Mouse (Mus musculus): ENCODE data around the gene Gm10428.

The Gm10428 gene

DNA sequence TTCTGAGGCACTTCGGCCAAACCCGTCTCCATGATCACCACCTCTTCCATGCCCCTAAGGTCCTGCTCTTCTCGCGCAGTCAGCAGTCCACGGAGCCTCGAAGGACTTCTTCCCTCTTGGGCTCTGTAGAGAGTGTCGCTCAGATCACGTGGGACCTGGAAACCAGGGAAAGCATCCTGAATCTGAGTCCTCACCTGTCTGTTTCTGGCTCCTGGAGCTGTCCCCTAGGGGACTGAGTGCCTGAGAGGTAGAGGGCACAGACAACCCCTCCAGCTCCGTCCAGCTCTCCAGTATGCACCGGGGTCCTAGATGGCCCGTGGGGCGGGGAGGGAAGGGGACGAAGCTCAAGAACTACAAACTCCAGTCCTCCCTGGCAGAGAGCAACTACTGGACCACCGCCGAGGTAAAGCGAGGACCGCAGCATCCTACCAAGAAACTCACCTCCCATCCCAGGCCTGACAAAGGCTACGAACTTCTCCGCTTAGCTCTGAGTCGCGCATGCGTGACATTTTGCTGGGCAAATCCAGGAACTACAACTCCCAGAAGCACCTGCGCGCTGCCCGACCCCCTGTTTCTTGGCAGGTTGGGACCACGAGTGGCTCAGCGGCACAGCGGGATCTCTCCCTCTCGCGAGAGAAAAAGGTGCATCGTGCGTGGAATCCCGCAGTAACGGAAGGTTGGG lies 36.2 kb downstream of the Gm10428 start, which contains the start of gene Zfp286:
Zfp286 (minus strand) TSS at position 528 of the 682 bp plus-strand sequence.
- DNase-seq: peak; percentile 73 to 83

DNA sequence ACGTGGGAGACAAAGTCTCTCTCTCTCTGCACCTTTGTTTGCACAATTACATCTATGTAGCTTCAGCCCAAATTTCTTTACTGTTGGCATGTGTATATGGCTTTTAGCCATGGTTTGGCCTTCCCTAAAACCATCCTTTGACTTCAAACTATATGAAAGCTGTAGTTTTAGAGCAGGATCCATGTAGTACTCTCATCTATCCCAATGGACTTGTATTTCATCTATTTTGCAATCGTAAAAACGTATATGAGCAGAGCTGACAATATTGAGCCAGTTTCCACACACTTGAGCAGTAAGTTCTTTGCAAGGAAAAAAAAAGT lies 36.7 kb downstream of the Gm10428 start:
- no peak for DNase-seq
